ENCODE assay signal across 9 mouse cellular contexts in genomic region chr10:20927894-20928293, GRCm38 (mm10). TPM values are rescaled to one million over a fixed set of nuclear protein-coding genes. Genes with fewer than 3 reads are reported as not detected.
DNase-seq lines count a peak whose midpoint lies in the region; ATAC-seq and TF ChIP-seq lines count a peak whose summit lies in the region.
"Had no signal": no experiment of that assay in that cellular context is flagged by ENCODE, and none has a peak within 500 bp of the region (broad histone marks: within the 10 kb centered on the region; RNA-seq: fewer than 3 reads in every experiment).

No protein-coding gene starts in this region.

- H3K4me2 ChIP-seq in hindbrain, embryonic 11.5 days (replicated peaks; ENCODE audit: low read depth, low read length): no peak overlapping the region
- H3K4me2 ChIP-seq in hindbrain, embryonic 13.5 days: no peak overlapping the region
- H3K4me2 ChIP-seq: heart, embryonic 15.5 days had no signal

- no peaks in the 10 kb centered on the region for H3K9me3 ChIP-seq in hindbrain, embryonic 11.5 days (ENCODE audit: control insufficient read depth, low read length)
- no peaks in the 10 kb centered on the region for H3K9me3 ChIP-seq in hindbrain, embryonic 13.5 days
- H3K9me3 ChIP-seq: heart, embryonic 15.5 days had no signal

- no peaks in the 10 kb centered on the region for H3K36me3 ChIP-seq in hindbrain, embryonic 11.5 days (ENCODE audit: control insufficient read depth, insufficient read depth, low read length)
- no peaks in the 10 kb centered on the region for H3K36me3 ChIP-seq in hindbrain, embryonic 13.5 days
- no peaks in the 10 kb centered on the region for H3K36me3 ChIP-seq in thymus, adult 2 months (ENCODE audit: control insufficient read depth, insufficient read depth, low read length)
- H3K36me3 ChIP-seq: heart, embryonic 15.5 days had no signal

- DNase-seq in hindbrain, embryonic 11.5 days (ENCODE audit: low spot score): peak; percentile 38
- DNase-seq in right cerebral cortex, postnatal 10 days (ENCODE audit: low spot score in 2 of 2): peak; percentile 33 to 39
- no peak for DNase-seq in right cerebral cortex, postnatal 25 days
- DNase-seq in induced T-regulatory cell, adult 2 months (ENCODE audit: low read depth): peak; percentile 48
- DNase-seq in telencephalon, adult 2 months (ENCODE audit: low read depth, low spot score): peak; percentile 38
- no peak for DNase-seq in thymus, adult 2 months

- no peak for TF ChIP-seq POLR2A in thymus, adult 2 months (IDR thresholded peaks at IDR 0.05; ENCODE audit: control insufficient read depth, extremely low read depth, insufficient read depth, low read length, poor library complexity)

- H3K4me1 ChIP-seq in hindbrain, embryonic 11.5 days (replicated peaks; ENCODE audit: control insufficient read depth, insufficient read depth, low read length): no peaks in the 10 kb centered on the region
- no peaks in the 10 kb centered on the region for H3K4me1 ChIP-seq in hindbrain, embryonic 13.5 days (replicated peaks)
- no peaks in the 10 kb centered on the region for H3K4me1 ChIP-seq in thymus, adult 2 months (replicated peaks; ENCODE audit: control insufficient read depth, insufficient read depth, low read length)
- H3K4me1 ChIP-seq: heart, embryonic 15.5 days had no signal

- no peak for TF ChIP-seq CTCF in thymus, adult 2 months (IDR thresholded peaks at IDR 0.05; ENCODE audit: borderline replicate concordance, control insufficient read depth, extremely low read depth, insufficient read depth, low read length, poor library complexity)

- 54% methylated on average over 4 of the region's 4 CpGs for WGBS in hindbrain, embryonic 11.5 days
- WGBS in hindbrain, embryonic 13.5 days: 52% methylated on average over 4 of the region's 4 CpGs
- 44% methylated on average over 4 of the region's 4 CpGs for WGBS in thymus, adult 2 months

- ATAC-seq in hindbrain, embryonic 11.5 days (ENCODE audit: low FRiP score): no peak
- ATAC-seq in hindbrain, embryonic 13.5 days (ENCODE audit: low FRiP score): no peak
- no peak for ATAC-seq in activated CD4-positive, CD25-positive, alpha-beta regulatory T cell, adult 4 months

- H3K4me3 ChIP-seq in hindbrain, embryonic 11.5 days (ENCODE audit: low read depth, low read length): no peak overlapping the region
- no peak overlapping the region for H3K4me3 ChIP-seq in hindbrain, embryonic 13.5 days
- H3K4me3 ChIP-seq in thymus, adult 2 months (ENCODE audit: control insufficient read depth, insufficient read depth, low read length): no peak overlapping the region
- H3K4me3 ChIP-seq: heart, embryonic 15.5 days had no signal

- H3K27me3 ChIP-seq in hindbrain, embryonic 11.5 days (ENCODE audit: control insufficient read depth, insufficient read depth, low read length): no peaks in the 10 kb centered on the region
- H3K27me3 ChIP-seq in hindbrain, embryonic 13.5 days: no peaks in the 10 kb centered on the region
- H3K27me3 ChIP-seq in thymus, adult 2 months (ENCODE audit: control insufficient read depth, insufficient read depth, low read length): no peaks in the 10 kb centered on the region
- H3K27me3 ChIP-seq: heart, embryonic 15.5 days had no signal

- no peak overlapping the region for H3K27ac ChIP-seq in hindbrain, embryonic 11.5 days (ENCODE audit: low read depth, low read length)
- no peak overlapping the region for H3K27ac ChIP-seq in hindbrain, embryonic 13.5 days
- no peak overlapping the region for H3K27ac ChIP-seq in thymus, adult 2 months (ENCODE audit: control insufficient read depth, insufficient read depth, low read length)
- H3K27ac ChIP-seq: heart, embryonic 15.5 days had no signal

- H3K9ac ChIP-seq in hindbrain, embryonic 11.5 days (ENCODE audit: low read depth, low read length): no peak overlapping the region
- no peak overlapping the region for H3K9ac ChIP-seq in hindbrain, embryonic 13.5 days
- H3K9ac ChIP-seq: heart, embryonic 15.5 days had no signal

RNA-seq across cellular contexts. Expression of gene Ahi1, which starts 24.5 kb away (rescaled TPM):
- 23.1 and 23.2 TPM in 2 replicates for polyA plus RNA-seq in hindbrain, embryonic 11.5 days (2014; fragmentation: Nextera tagmentation; extraction: Ambion mirVana)
- polyA plus RNA-seq in hindbrain, embryonic 13.5 days (2015; fragmentation: Nextera tagmentation; extraction: Ambion mirVana): 59.5 and 60.1 TPM in 2 replicates
- polyA plus RNA-seq in activated CD4-positive, CD25-positive, alpha-beta regulatory T cell, adult 4 months (2017; shearing (Covaris generic)): 10 to 100 TPM; 10.8 to 11.3 TPM
- polyA plus RNA-seq in thymus, adult 2 months (2012; rRNA removed): 5.4 and 6.1 TPM in 2 replicates

Comparison
In these comparisons a context has a peak if more than half of its experiments do, and no peak if none do; other contexts are left out.
1. DNase-seq: peak in hindbrain, embryonic 11.5 days (single experiment), right cerebral cortex, postnatal 10 days (2 of 2), induced T-regulatory cell, adult 2 months (single experiment) and telencephalon, adult 2 months (single experiment); none in right cerebral cortex, postnatal 25 days (single experiment) and thymus, adult 2 months (single experiment).